ENCODE assay signal across 1 mouse cellular context in the genomic region with DNA sequence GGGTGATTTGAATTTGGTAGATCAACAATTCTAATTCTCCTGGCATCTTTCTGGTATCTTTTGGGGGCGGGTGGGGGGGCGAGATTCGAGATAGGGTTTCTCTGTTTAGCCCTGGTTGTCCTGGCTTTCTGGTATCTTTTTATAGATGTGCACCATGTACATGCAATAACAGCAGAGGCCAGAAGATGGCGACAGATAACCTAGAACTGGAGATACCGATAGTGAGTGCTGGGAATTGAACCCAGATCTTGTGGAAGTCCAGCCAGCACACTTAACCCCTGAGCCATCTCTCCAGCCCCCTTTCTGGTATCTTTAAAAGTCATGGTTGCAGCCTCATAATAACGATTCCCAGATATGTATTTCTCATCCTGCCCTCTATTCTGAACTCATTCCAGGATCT.
TF ChIP-seq lines count a peak whose summit lies in the region.

No protein-coding gene starts in this region.

TF ChIP-seq in C2C12, 6 proteins besides CTCF, POLR2A, EP300 and RAD21 (continued from another document):
- TF ChIP-seq FOSL1 (IDR thresholded peaks at IDR 0.05; ENCODE audit: insufficient read depth, low read length, poor library complexity, severe bottlenecking): no peak
